Mouse (Mus musculus) intestine, embryonic 15.5 days (tissue): ENCODE data around the gene Umad1. TPM values are rescaled to one million over a fixed set of nuclear protein-coding genes. Genes with fewer than 3 reads are reported as not detected.
A peak's percentile ranks its signal among the peaks of the same experiment; 100 is the strongest.

Source experiments
- ATAC-seq: fragments of 200-750 bp; cut with Nextera tagmentation; 2 replicates; pipeline ENCODE4 v1.8.0; 2017; ENCODE audit warnings: moderate TSS enrichment, moderate library complexity
- H3K27ac ChIP-seq: fragments of 300-500 bp; sonication (generic); 2 replicates; pipeline ENCODE4 v1.5.1; 2015; ENCODE audit warnings: mild to moderate bottlenecking, inconsistent platforms
- H3K27me3 ChIP-seq: fragments of 300-500 bp; sonication (generic); replicated peaks from 2 replicates; pipeline ENCODE4 v1.6.1; 2015; ENCODE audit warnings: inconsistent platforms
- H3K36me3 ChIP-seq: fragments of 300-500 bp; sonication (generic); 2 replicates; pipeline ENCODE4 v1.6.1; 2015; ENCODE audit warnings: inconsistent platforms
- H3K4me1 ChIP-seq: fragments of 300-500 bp; sonication (generic); replicated peaks from 2 replicates; pipeline ENCODE4 v1.6.1; 2015; ENCODE audit warnings: inconsistent platforms
- H3K4me2 ChIP-seq: fragments of 300-500 bp; sonication (generic); replicated peaks from 2 replicates; pipeline ENCODE4 v1.6.1; 2015; ENCODE audit warnings: mild to moderate bottlenecking, inconsistent platforms
- H3K4me3 ChIP-seq: fragments of 300-500 bp; sonication (generic); replicated peaks from 2 replicates; pipeline ENCODE4 v1.5.1; 2015; ENCODE audit warnings: inconsistent platforms
- H3K9ac ChIP-seq: fragments of 300-500 bp; sonication (generic); 2 replicates; pipeline ENCODE4 v1.6.1; 2015; ENCODE audit warnings: inconsistent platforms
- H3K9me3 ChIP-seq: fragments of 300-500 bp; sonication (generic); 2 replicates; pipeline ENCODE4 v1.6.1; 2016; ENCODE audit warnings: inconsistent platforms
- WGBS: fragments of 180-500 bp; shearing (Covaris S2); methylation state at CpG from one replicate; pipeline ENCODE4 v1.1.7; 2015; 5-methylcytosine and 5-hydroxymethylcytosine counted together
- polyA plus RNA-seq: library from polyadenylated mRNA; unstranded; fragments of >200 nt; fragmentation: Nextera tagmentation; extraction: Ambion mirVana; gene quantifications from 2 replicates; pipeline ENCODE4 v1.2.1, GENCODE M21; 2015

Gene Umad1
- polyA plus RNA-seq, 1 experiment from 2014 or later: 25.5 TPM

GRCm38 (mm10) chr6:8495109-8495826, 236.2 kb downstream of the Umad1 start:
- Histone ChIP-seq H3K4me3 (no peak overlapping the region), H3K9me3 (no peaks in the 10 kb centered on the region), H3K9ac (no peak overlapping the region), H3K36me3 (no peaks in the 10 kb centered on the region), H3K4me2 (no peak overlapping the region), H3K27ac (no peak overlapping the region), H3K27me3 (no peaks in the 10 kb centered on the region), H3K4me1 (no peaks in the 10 kb centered on the region)
- ATAC-seq: no peak
- 83% methylated on average over 5 of the region's 5 CpGs for WGBS

GRCm38 (mm10) chr6:8495827-8496222, 236.7 kb downstream of the Umad1 start:
- no peak for ATAC-seq
- H3K36me3 ChIP-seq: no peaks in the 10 kb centered on the region
- no peaks in the 10 kb centered on the region for H3K9me3 ChIP-seq
- no peak overlapping the region for H3K27ac ChIP-seq
- no peak overlapping the region for H3K4me2 ChIP-seq
- H3K9ac ChIP-seq: no peak overlapping the region
- H3K4me3 ChIP-seq: no peak overlapping the region
- no peaks in the 10 kb centered on the region for H3K4me1 ChIP-seq
- no peaks in the 10 kb centered on the region for H3K27me3 ChIP-seq
- 72% methylated on average over 4 of the region's 4 CpGs for WGBS

GRCm38 (mm10) chr6:8497234-8497867, 238.3 kb downstream of the Umad1 start:
- no peak for ATAC-seq
- Histone ChIP-seq H3K36me3 (no peaks in the 10 kb centered on the region), H3K4me3 (no peak overlapping the region), H3K9me3 (no peaks in the 10 kb centered on the region), H3K4me2 (no peak overlapping the region), H3K27ac (no peak overlapping the region), H3K27me3 (no peaks in the 10 kb centered on the region), H3K9ac (no peak overlapping the region), H3K4me1 (no peaks in the 10 kb centered on the region)
- 65% methylated on average over 6 of the region's 6 CpGs for WGBS

- no peaks in the 10 kb centered on the region for H3K36me3 ChIP-seq
- no peak overlapping the region for H3K27ac ChIP-seq
- H3K4me1 ChIP-seq: no peaks in the 10 kb centered on the region
- ATAC-seq: no peak
- WGBS: 50% methylated on average over 6 of the region's 6 CpGs
- H3K4me3 ChIP-seq: no peak overlapping the region
- H3K9me3 ChIP-seq: no peaks in the 10 kb centered on the region
- no peaks in the 10 kb centered on the region for H3K27me3 ChIP-seq
- H3K9ac ChIP-seq: no peak overlapping the region
- H3K4me2 ChIP-seq: no peak overlapping the region
Observed at GRCm38 (mm10) chr6:8497868-8498257, 238.8 kb downstream of the Umad1 start.

GRCm38 (mm10) chr6:8498961-8499360, 239.9 kb downstream of the Umad1 start:
- 86% methylated on average over 3 of the region's 3 CpGs for WGBS
- no peaks in the 10 kb centered on the region for H3K4me1 ChIP-seq
- H3K4me3 ChIP-seq: no peak overlapping the region
- H3K4me2 ChIP-seq: no peak overlapping the region
- H3K36me3 ChIP-seq: no peaks in the 10 kb centered on the region
- no peak for ATAC-seq
- H3K27me3 ChIP-seq: no peaks in the 10 kb centered on the region
- H3K27ac ChIP-seq: no peak overlapping the region
- H3K9me3 ChIP-seq: no peaks in the 10 kb centered on the region
- H3K9ac ChIP-seq: no peak overlapping the region

GRCm38 (mm10) chr6:8503953-8504352, 244.9 kb downstream of the Umad1 start:
- Histone ChIP-seq H3K4me2 (no peak overlapping the region), H3K9ac (no peak overlapping the region), H3K27me3 (no peaks in the 10 kb centered on the region), H3K9me3 (no peaks in the 10 kb centered on the region), H3K4me3 (no peak overlapping the region), H3K36me3 (no peaks in the 10 kb centered on the region), H3K4me1 (no peaks in the 10 kb centered on the region), H3K27ac (no peak overlapping the region)
- no peak for ATAC-seq
- WGBS: 41% methylated on average over 3 of the region's 3 CpGs

GRCm38 (mm10) chr6:8504521-8505228, 245.6 kb downstream of the Umad1 start:
- no peaks in the 10 kb centered on the region for H3K9me3 ChIP-seq
- 83% methylated on average over 6 of the region's 6 CpGs for WGBS
- no peak overlapping the region for H3K27ac ChIP-seq
- H3K9ac ChIP-seq: no peak overlapping the region
- no peaks in the 10 kb centered on the region for H3K27me3 ChIP-seq
- H3K4me1 ChIP-seq: no peaks in the 10 kb centered on the region
- no peaks in the 10 kb centered on the region for H3K36me3 ChIP-seq
- no peak overlapping the region for H3K4me2 ChIP-seq
- H3K4me3 ChIP-seq: no peak overlapping the region
- ATAC-seq: no peak

- H3K36me3 ChIP-seq: no peaks in the 10 kb centered on the region
- H3K27ac ChIP-seq: no peak overlapping the region
- H3K9ac ChIP-seq: no peak overlapping the region
- peaks cover 3% of the 10 kb centered on the region; the same call in 1 of the 2 replicates for H3K4me1 ChIP-seq
- ATAC-seq: peak; percentile 19
- no peaks in the 10 kb centered on the region for H3K27me3 ChIP-seq
- no peaks in the 10 kb centered on the region for H3K9me3 ChIP-seq
- no peak overlapping the region for H3K4me3 ChIP-seq
- no peak overlapping the region for H3K4me2 ChIP-seq
Observed at GRCm38 (mm10) chr6:8506631-8507030, 247.5 kb downstream of the Umad1 start.

Other genes with a start within 250 kb of the Umad1 start
- 2.6 and 3.0 TPM in 2 replicates for gene Col28a1, start 66.7 kb upstream of the Umad1 start, polyA plus RNA-seq
- 19.1 and 22.6 TPM in 2 replicates for gene Mios, start 50.1 kb upstream of the Umad1 start, polyA plus RNA-seq
- 144 and 172 TPM in 2 replicates for gene Rpa3, start 115 bp upstream of the Umad1 start, polyA plus RNA-seq
- gene Gm45062, start 162 bp downstream of the Umad1 start, polyA plus RNA-seq: 5.1 and 6.7 TPM in 2 replicates